Mouse (Mus musculus) megakaryocyte, embryonic 14.5 days (primary cell): Measurements from ENCODE around the gene Olfr1219.

ENCODE experiments used
- FLI1 ChIP-seq: IDR thresholded peaks from 2 replicates; pipeline ENCODE4 v1.6.1; 2012; ENCODE audit warnings: low read length, inconsistent platforms, mixed read lengths
- GATA1 ChIP-seq: IDR thresholded peaks from 3 replicates; pipeline ENCODE4 v1.6.1; 2012; ENCODE audit warnings: mixed read lengths, low read length, inconsistent platforms, borderline replicate concordance

DNA sequence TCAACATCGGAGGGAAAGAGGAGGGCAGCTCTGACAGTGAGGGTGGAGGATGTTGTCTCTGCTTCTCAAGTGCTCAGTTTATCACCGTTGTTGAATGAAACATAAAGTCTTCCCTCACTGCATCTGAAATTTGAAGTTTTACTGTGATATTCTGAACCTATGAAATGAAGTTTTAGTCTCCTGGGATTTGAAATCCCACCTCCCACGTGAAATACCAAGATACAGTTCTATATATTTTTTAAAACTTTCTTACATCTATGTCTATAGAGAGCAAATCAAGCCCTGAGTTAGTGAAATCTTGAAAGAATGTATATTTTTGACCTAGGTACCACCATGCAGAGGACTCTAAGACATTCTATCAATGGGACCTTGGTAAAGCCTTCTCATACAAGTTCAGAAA, 23.4 kb upstream of the Olfr1219 start, which contains the start of gene Olfr1220:
- TF ChIP-seq GATA1 (no peak), FLI1 (no peak)
